Mouse (Mus musculus) 3134 (cell line): ENCODE measurements around the gene Slc35f4.

Source experiments
- DNase-seq: peaks from one replicate; pipeline ENCODE4 v3.0.0-alpha.2; 2011; ENCODE audit warnings: low spot score; ENCODE audit not compliant: insufficient read length; ENCODE audit errors: extremely low read depth

The Slc35f4 gene

GRCm38 (mm10) chr14:49355561-49355960 is 170.3 kb downstream of the Slc35f4 start:
- no peak for DNase-seq

- no peak for DNase-seq
Measured at GRCm38 (mm10) chr14:49348897-49349250, 177.0 kb downstream of the Slc35f4 start.

- no peak for DNase-seq
Measured at GRCm38 (mm10) chr14:49348164-49348896, 177.5 kb downstream of the Slc35f4 start.

- DNase-seq: no peak
Measured at GRCm38 (mm10) chr14:49345835-49346234, 180.0 kb downstream of the Slc35f4 start.

- DNase-seq: no peak
Measured at GRCm38 (mm10) chr14:49337011-49337410, 188.8 kb downstream of the Slc35f4 start.

- DNase-seq: no peak
Measured at GRCm38 (mm10) chr14:49333841-49334240, 192.0 kb downstream of the Slc35f4 start.

- DNase-seq: no peak
Measured at GRCm38 (mm10) chr14:49316493-49316894, 209.4 kb downstream of the Slc35f4 start.

- no peak for DNase-seq
Measured at GRCm38 (mm10) chr14:49313981-49314380, 211.9 kb downstream of the Slc35f4 start.

GRCm38 (mm10) chr14:49313376-49313775 is 212.5 kb downstream of the Slc35f4 start:
- no peak for DNase-seq

GRCm38 (mm10) chr14:49311548-49311947 is 214.3 kb downstream of the Slc35f4 start:
- no peak for DNase-seq

GRCm38 (mm10) chr14:49311091-49311492 is 214.8 kb downstream of the Slc35f4 start:
- no peak for DNase-seq

GRCm38 (mm10) chr14:49309670-49310069 is 216.2 kb downstream of the Slc35f4 start:
- no peak for DNase-seq

GRCm38 (mm10) chr14:49308591-49308990 is 217.3 kb downstream of the Slc35f4 start:
- no peak for DNase-seq

- DNase-seq: no peak
Measured at GRCm38 (mm10) chr14:49307842-49308241, 218.0 kb downstream of the Slc35f4 start.

GRCm38 (mm10) chr14:49305534-49306409 is 220.1 kb downstream of the Slc35f4 start:
- no peak for DNase-seq

GRCm38 (mm10) chr14:49302271-49302857 is 223.5 kb downstream of the Slc35f4 start:
- no peak for DNase-seq

GRCm38 (mm10) chr14:49300981-49301619 is 224.7 kb downstream of the Slc35f4 start:
- DNase-seq: no peak

GRCm38 (mm10) chr14:49300326-49300725 is 225.5 kb downstream of the Slc35f4 start:
- DNase-seq: no peak

GRCm38 (mm10) chr14:49293802-49294449 is 231.9 kb downstream of the Slc35f4 start:
- no peak for DNase-seq

GRCm38 (mm10) chr14:49290029-49290745 is 235.7 kb downstream of the Slc35f4 start:
- DNase-seq: no peak
